Mouse (Mus musculus) limb, embryonic 11.5 days (tissue): ENCODE results near the gene Eml1. TPM values are rescaled to one million over a fixed set of nuclear protein-coding genes. Genes with fewer than 3 reads are reported as not detected.

Source experiments
- ATAC-seq: fragments of 200-750 bp; cut with Nextera tagmentation; 2 replicates; pipeline ENCODE4 v1.8.0; 2017; ENCODE audit warnings: low read depth; ENCODE audit not compliant: insufficient number of reproducible peaks, low FRiP score, low TSS enrichment
- DNase-seq: peaks from one replicate; pipeline ENCODE4 v3.0.0-alpha.2; 2015; ENCODE audit warnings: low spot score
- H3K27ac ChIP-seq: fragments of 300-500 bp; sonication (generic); replicated peaks from 2 replicates; pipeline ENCODE4 v1.5.1; 2014; ENCODE audit warnings: low read depth, mild to moderate bottlenecking, low read length
- H3K27me3 ChIP-seq: fragments of 300-500 bp; sonication (generic); 2 replicates; pipeline ENCODE4 v1.6.1; 2014; ENCODE audit warnings: mild to moderate bottlenecking, low read length, mixed read lengths; ENCODE audit not compliant: control insufficient read depth, insufficient read depth
- H3K36me3 ChIP-seq: fragments of 300-500 bp; sonication (generic); 2 replicates; pipeline ENCODE4 v1.6.1; 2014; ENCODE audit warnings: mild to moderate bottlenecking, low read length, moderate library complexity, mixed read lengths; ENCODE audit not compliant: control insufficient read depth, insufficient read depth
- H3K4me1 ChIP-seq: fragments of 300-500 bp; sonication (generic); 2 replicates; pipeline ENCODE4 v1.6.1; 2014; ENCODE audit warnings: low read length, mixed read lengths; ENCODE audit not compliant: control insufficient read depth, insufficient read depth
- H3K4me2 ChIP-seq: fragments of 300-500 bp; sonication (generic); 2 replicates; pipeline ENCODE4 v1.6.1; 2014; ENCODE audit warnings: low read depth, mild to moderate bottlenecking, moderate library complexity; ENCODE audit not compliant: severe bottlenecking
- H3K4me3 ChIP-seq: fragments of 300-500 bp; sonication (generic); 2 replicates; pipeline ENCODE4 v1.5.1; 2014; ENCODE audit warnings: low read depth, low read length
- H3K9ac ChIP-seq: fragments of 300-500 bp; sonication (generic); 2 replicates; pipeline ENCODE4 v1.6.1; 2014; ENCODE audit warnings: mild to moderate bottlenecking, low read length
- H3K9me3 ChIP-seq: fragments of 300-500 bp; sonication (generic); 2 replicates; pipeline ENCODE4 v1.6.1; 2016; ENCODE audit warnings: low read length; ENCODE audit not compliant: control insufficient read depth
- WGBS: fragments of 180-500 bp; shearing (Covaris S2); extraction: QIAGEN DNeasy Blood & Tissue Kit; methylation state at CpG from one replicate; pipeline ENCODE4 v1.1.7; 2014; 5-methylcytosine and 5-hydroxymethylcytosine counted together
- polyA plus RNA-seq: library from polyadenylated mRNA; unstranded; fragments of >200 nt; fragmentation: Nextera tagmentation; extraction: Ambion mirVana; gene quantifications from 2 replicates; pipeline ENCODE4 v1.2.1, GENCODE M21; 2014

The Eml1 gene
- polyA plus RNA-seq = 47.6 and 52.9 TPM in 2 replicates

DNA sequence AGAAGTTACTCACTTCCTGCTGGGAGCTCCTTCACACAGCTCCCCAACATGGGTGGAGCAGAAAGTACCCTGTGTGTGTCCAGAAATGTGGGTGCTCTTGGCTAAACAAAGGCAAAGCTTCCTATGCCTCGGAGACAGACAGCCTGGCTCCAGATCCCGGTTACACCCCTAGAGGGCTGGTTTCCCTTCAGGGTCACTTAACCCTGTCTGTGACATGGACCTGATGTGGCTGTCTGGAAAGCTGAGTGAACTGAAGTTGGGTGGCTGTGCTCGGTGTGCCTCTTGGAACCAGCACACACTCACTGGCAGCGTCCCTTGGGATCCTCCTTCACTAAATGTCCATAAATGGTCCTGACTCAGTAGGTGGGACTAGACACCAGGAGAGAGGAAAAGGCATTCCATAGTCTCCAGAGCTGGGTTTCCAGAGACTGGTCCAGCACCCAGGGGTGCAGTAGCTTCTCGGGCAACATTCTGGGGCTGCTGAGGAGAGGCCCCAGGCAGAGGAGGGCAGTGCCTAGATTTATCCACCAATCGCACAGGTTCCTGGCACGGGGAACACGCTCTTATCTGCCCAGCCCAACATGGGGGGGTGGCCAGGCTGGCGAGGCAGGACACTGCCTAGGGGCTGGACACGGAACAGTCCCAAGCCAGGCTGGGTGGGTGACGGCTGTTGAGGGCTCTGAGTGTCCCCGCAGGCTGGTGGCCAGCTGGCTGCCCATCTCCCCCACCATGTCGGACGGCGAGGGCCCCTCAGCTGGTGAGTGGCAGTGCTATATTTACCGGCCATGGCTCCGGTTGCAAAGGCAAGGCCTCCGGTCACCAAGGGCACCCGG, at the start of gene Eml1:
TSS of gene Eml1 (plus strand) at position 362 of the 833 bp plus-strand sequence.
- Histone ChIP-seq H3K9me3 (no peaks in the 10 kb centered on the region), H3K36me3 (no peaks in the 10 kb centered on the region), H3K4me1 (peaks cover 29% of the 10 kb centered on the region), H3K27ac (no peak within 1 kb of the TSS), H3K4me3 (no peak within 1 kb of the TSS), H3K4me2 (no peak within 1 kb of the TSS), H3K27me3 (no peaks in the 10 kb centered on the region), H3K9ac (no peak within 1 kb of the TSS)
- no peak for DNase-seq
- no peak for ATAC-seq
- WGBS = 80% methylated on average over 19 of the region's 19 CpGs

DNA sequence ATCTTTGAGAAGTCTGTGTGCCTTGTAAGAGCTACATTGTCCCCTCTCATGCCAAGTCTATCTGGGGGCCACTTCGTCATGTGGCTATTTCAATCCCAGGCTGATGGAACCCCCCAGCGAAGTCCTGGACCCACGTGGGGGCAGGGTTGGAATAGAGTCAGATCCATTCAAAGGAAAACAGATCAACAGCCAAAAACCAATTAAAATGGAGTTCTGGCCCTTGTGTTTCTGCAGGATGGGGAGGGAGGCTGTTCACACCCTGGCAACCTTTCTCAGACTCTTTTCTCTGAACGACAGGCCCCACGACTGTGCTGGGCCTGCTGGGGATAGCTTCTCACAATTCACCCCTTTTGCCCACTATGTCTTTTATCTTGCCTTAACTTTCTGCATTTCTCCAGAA, 44.4 kb upstream of the Eml1 start:
- H3K9me3 ChIP-seq = no peaks in the 10 kb centered on the region
- H3K27ac ChIP-seq = no peak overlapping the region
- no peak overlapping the region for H3K4me3 ChIP-seq
- no peak overlapping the region for H3K9ac ChIP-seq
- DNase-seq (no peak), ATAC-seq (no peak)
- 59% methylated on average over 5 of the region's 5 CpGs for WGBS
- 0 out of 2 replicates have a peak, but pooled peaks cover 7% of the 10 kb centered on the region for H3K4me1 ChIP-seq
- peaks cover 40% of the 10 kb centered on the region for H3K27me3 ChIP-seq
- no peaks in the 10 kb centered on the region for H3K36me3 ChIP-seq
- no peak overlapping the region for H3K4me2 ChIP-seq

DNA sequence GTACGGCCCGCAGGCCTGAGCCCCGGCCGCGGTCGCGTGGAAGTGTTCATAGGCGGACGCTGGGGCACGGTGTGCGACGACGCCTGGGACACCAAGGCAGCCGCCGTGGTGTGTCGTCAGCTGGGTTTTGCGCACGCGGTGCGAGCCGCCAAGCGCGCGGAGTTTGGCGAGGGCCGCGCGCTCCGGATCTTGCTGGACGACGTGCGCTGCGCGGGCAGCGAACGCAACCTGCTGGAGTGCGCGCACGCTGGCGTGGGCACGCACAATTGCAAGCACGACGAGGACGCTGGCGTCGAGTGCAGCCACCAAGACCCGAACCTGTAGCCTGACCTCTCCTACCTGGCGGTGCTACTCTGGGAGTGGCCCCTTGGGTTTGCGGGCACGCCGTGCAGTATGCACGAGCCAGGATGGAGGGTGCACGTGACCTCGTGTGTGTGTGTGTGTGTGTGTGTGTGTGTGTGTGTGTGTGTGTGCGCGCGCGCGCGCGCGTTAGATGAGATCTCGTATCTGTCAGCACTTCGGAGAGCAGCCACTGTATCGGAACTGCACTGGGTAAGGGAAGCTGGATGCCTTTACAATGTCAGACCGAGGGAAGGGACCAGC, 42.8 kb upstream of the Eml1 start:
- Histone ChIP-seq H3K4me3 (peak overlapping the region; percentile 33), H3K27me3 (peaks cover 40% of the 10 kb centered on the region), H3K36me3 (no peaks in the 10 kb centered on the region), H3K9me3 (no peaks in the 10 kb centered on the region), H3K4me2 (peak overlapping the region; percentile 63), H3K4me1 (0 out of 2 replicates have a peak, but pooled peaks cover 7% of the 10 kb centered on the region), H3K9ac (peak overlapping the region; percentile 22; the same call in 1 of the 2 replicates), H3K27ac (no peak overlapping the region)
- peak; percentile 60 for DNase-seq
- 1% methylated on average over 57 of the region's 66 CpGs for WGBS
- peak; percentile 50 for ATAC-seq

DNA sequence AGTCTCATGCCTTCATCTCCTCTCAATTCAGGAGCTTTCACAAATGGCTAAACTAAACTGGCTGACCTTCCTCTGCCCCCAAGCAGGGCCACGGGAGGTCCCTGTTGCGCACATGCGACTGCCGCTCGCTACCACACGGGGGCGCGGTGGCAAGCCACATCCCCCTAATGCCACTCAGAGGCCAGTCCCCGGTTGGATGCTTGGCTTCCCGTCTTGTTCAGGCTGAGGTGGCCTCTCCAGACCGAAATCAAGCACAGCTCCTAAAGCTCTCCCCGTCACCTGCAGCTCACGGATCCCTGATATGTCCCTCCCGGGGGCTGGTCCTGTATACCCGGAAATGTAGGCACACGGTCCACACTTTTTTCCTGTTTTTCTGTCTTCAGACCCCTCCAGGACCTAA, 37.7 kb upstream of the Eml1 start:
- H3K9ac ChIP-seq = no peak overlapping the region
- H3K27ac ChIP-seq = no peak overlapping the region

DNA sequence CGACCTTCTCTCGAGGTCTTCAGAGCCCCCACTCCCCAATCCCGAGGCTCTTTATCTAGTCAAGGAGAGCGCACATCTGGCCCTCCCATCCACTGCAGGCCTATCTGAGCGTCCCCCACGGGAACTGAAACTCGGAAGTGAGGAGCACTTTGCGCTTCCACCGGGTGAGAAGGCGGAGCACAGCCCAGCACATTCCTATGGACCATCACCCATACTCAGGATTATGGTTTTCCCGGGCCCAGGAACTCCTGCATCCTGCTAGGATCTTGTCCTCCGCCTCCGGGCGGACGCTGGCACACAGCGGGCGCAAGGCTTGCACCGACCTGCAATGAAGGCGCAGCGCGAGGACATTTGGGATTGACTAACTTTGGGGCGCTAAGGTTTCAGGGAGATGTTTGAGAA, 37.3 kb upstream of the Eml1 start:
- peaks cover 21% of the 10 kb centered on the region for H3K27me3 ChIP-seq
- WGBS = 2% methylated on average over 22 of the region's 22 CpGs
- no peaks in the 10 kb centered on the region for H3K9me3 ChIP-seq
- DNase-seq (no peak), ATAC-seq (peak; percentile 8; the same call in 1 of the 2 replicates)
- H3K36me3 ChIP-seq = no peaks in the 10 kb centered on the region
- H3K9ac ChIP-seq = no peak overlapping the region
- H3K4me3 ChIP-seq = peak overlapping the region; percentile 60
- H3K4me2 ChIP-seq = peak overlapping the region; percentile 99
- peaks cover 4% of the 10 kb centered on the region; the same call in 1 of the 2 replicates for H3K4me1 ChIP-seq
- H3K27ac ChIP-seq = no peak overlapping the region

More for the DNA sequence above, 37.7 kb upstream of the Eml1 start:
- Histone ChIP-seq H3K4me2 (peak overlapping the region; percentile 99), H3K9me3 (no peaks in the 10 kb centered on the region), H3K4me3 (peak overlapping the region; percentile 60), H3K27me3 (peaks cover 26% of the 10 kb centered on the region), H3K36me3 (no peaks in the 10 kb centered on the region), H3K4me1 (peaks cover 5% of the 10 kb centered on the region; the same call in 1 of the 2 replicates)
- peak; percentile 22; the same call in 1 of the 2 replicates for ATAC-seq
- WGBS = under 1% methylated on average over 16 of the region's 16 CpGs
- DNase-seq = peak; percentile 91

DNA sequence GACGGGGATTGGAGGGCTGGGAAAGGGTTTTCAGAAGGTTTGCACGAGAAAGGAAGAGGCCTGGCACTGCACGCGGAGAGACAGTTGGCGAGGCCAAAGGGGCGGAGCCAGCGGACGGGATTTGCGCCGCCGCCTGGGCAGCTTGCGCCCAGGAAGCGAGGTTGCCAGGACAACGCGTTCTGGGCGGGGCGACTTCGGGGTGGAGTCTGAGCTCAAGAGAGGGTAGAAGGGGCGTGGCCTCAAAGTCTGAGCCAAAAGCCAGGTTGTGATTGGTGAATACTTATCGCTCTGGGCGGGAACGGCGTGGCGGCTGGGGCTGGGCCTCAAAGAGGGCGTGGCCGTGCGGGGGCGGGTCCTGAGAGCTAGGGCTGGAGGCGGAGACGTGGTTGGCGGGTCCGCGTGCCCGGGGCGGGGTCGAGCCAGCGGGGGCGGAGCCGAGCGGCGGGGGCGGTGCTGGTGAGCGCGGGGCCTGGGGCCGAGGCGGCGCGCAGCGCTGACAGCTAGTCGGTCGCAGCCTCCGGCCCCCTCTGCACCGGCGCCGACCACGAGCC, 36.8 kb upstream of the Eml1 start, which contains the start of gene Cyp46a1:
TSS of gene Cyp46a1 (plus strand) at position 487 of the 551 bp plus-strand sequence.
- ATAC-seq (peak; percentile 93), DNase-seq (peak; percentile 99)
- peak within 1 kb of the TSS; percentile 99 for H3K4me2 ChIP-seq
- peak within 1 kb of the TSS; percentile 60 for H3K4me3 ChIP-seq
- peak within 1 kb of the TSS; percentile 51 for H3K9ac ChIP-seq
- peaks cover 17% of the 10 kb centered on the region for H3K27me3 ChIP-seq
- H3K36me3 ChIP-seq = no peaks in the 10 kb centered on the region
- no peak within 1 kb of the TSS for H3K27ac ChIP-seq
- peaks cover 8% of the 10 kb centered on the region; the same call in 1 of the 2 replicates for H3K4me1 ChIP-seq
- 1% methylated on average over 34 of the region's 56 CpGs for WGBS
- H3K9me3 ChIP-seq = no peaks in the 10 kb centered on the region

DNA sequence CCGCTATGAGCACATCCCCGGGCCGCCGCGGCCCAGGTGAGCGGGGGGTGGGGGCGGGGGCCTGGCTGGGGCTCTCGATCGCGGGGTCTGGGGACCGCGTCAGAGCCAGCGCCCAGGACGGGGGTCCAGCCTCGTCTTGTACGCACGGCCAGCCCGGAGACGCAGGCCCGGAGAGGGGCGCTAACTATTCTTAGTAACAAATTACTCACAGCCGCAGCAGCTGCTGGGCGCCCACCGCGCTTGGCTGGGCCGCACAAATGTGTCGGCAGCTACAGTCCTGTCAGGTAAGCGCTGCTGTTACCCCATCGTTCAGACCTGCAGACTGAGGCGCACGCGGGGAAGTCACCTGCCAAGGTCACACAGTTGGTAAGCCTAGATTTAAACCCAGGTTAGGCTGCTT, 36.2 kb upstream of the Eml1 start:
- Histone ChIP-seq H3K4me2 (peak overlapping the region; percentile 99), H3K4me3 (peak overlapping the region; percentile 60), H3K4me1 (peaks cover 9% of the 10 kb centered on the region; the same call in 1 of the 2 replicates), H3K27ac (no peak overlapping the region), H3K27me3 (peaks cover 12% of the 10 kb centered on the region; the same call in 1 of the 2 replicates), H3K9me3 (no peaks in the 10 kb centered on the region), H3K36me3 (no peaks in the 10 kb centered on the region), H3K9ac (peak overlapping the region; percentile 51)
- 4% methylated on average over 29 of the region's 32 CpGs for WGBS
- no peak; the same call in 1 of the 2 replicates for ATAC-seq
- no peak for DNase-seq

DNA sequence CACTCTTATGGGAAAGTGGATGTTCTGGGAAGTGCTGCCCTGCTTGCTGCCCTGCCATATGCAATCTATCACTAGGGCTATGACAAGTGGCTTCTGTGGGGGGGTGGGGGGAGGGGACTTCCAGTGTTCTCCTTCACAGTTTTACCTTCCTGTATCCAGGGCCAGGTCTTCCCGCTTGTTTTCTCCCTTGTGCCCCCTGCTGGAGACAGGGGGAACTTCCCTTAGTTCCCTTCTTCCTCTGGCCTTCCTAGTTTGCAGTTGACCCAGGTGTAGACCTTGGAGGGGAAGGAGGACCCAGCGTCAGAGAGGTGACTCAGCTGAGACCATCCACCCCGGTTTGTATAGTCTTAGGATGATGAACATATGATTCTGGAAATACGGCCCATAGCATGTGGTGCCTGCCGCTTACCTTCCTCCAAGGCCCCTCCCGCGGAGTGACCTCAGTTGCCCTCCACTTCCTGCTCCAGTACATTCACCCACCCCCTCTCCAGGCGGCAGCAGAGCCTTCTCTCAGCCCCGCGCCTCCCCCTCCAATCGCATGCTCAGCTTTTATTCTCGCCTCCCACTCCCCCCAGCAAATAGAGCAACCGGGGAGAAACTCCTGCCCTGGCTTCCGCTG, 32.1 kb upstream of the Eml1 start:
- Histone ChIP-seq H3K27ac (no peak overlapping the region), H3K27me3 (peaks cover 8% of the 10 kb centered on the region; the same call in 1 of the 2 replicates), H3K4me2 (0 out of 2 replicates have a peak overlapping the region, but pooled peaks have one; percentile 17), H3K9me3 (no peaks in the 10 kb centered on the region), H3K9ac (no peak overlapping the region), H3K4me1 (peaks cover 9% of the 10 kb centered on the region; the same call in 1 of the 2 replicates), H3K36me3 (no peaks in the 10 kb centered on the region), H3K4me3 (no peak overlapping the region)
- ATAC-seq = no peak
- peak; percentile 79 for DNase-seq
- WGBS = 12% methylated on average over 14 of the region's 14 CpGs
